Comparison of ENCODE assay signal across 27 mouse cellular contexts in genomic region chr15:97811307-97811706, GRCm38 (mm10). TPM values are rescaled to one million over a fixed set of nuclear protein-coding genes. Genes with fewer than 3 reads are reported as not detected.
DNase-seq lines count a peak whose midpoint lies in the region; ATAC-seq and TF ChIP-seq lines count a peak whose summit lies in the region.
"Had no signal": no experiment of that assay in that cellular context is flagged by ENCODE, and none has a peak within 500 bp of the region (broad histone marks: within the 10 kb centered on the region; RNA-seq: fewer than 3 reads in every experiment).

No protein-coding gene starts in this region.

- peaks cover 45% of the 10 kb centered on the region for H3K36me3 ChIP-seq in forebrain, embryonic 12.5 days (replicated peaks)
- H3K36me3 ChIP-seq in forebrain, embryonic 16.5 days (ENCODE audit: control insufficient read depth, insufficient read depth) = no peaks in the 10 kb centered on the region; the same call in 1 of the 2 replicates
- peaks cover 41% of the 10 kb centered on the region for H3K36me3 ChIP-seq in heart, embryonic 15.5 days

- H3K4me2 ChIP-seq in forebrain, embryonic 12.5 days = no peak overlapping the region
- H3K4me2 ChIP-seq in forebrain, embryonic 16.5 days (ENCODE audit: low read length) = no peak overlapping the region
- H3K4me2 ChIP-seq in heart, embryonic 15.5 days = no peak overlapping the region
- H3K4me2 ChIP-seq: embryonic facial prominence, embryonic 12.5 days; forebrain, embryonic 15.5 days; heart, embryonic 11.5 days; hindbrain, embryonic 13.5 days; liver, embryonic 11.5 days; neural tube, embryonic 12.5 days had no signal

- H3K9me3 ChIP-seq in forebrain, embryonic 12.5 days = no peaks in the 10 kb centered on the region
- H3K9me3 ChIP-seq in forebrain, embryonic 16.5 days (ENCODE audit: control insufficient read depth, low read length) = no peaks in the 10 kb centered on the region
- H3K9me3 ChIP-seq in heart, embryonic 15.5 days (replicated peaks) = no peaks in the 10 kb centered on the region
- H3K9me3 ChIP-seq: embryonic facial prominence, embryonic 12.5 days; forebrain, embryonic 15.5 days; G1E; hindbrain, embryonic 13.5 days; neural tube, embryonic 12.5 days had no signal

- no peak for DNase-seq in heart, adult 9 months (ENCODE audit: low spot score in 2 of 2)
- no peak for DNase-seq in left cerebral cortex, adult 2 months (ENCODE audit: extremely low spot score in 1 of 2, low spot score in 2 of 2)
- DNase-seq in left cerebral cortex, postnatal 4 days = no peak
- DNase-seq in spleen, postnatal 36 days (ENCODE audit: low spot score in 2 of 2) = no peak
- DNase-seq: adrenal gland, postnatal 10 days; B cell, adult 2 months; cerebellum, adult 9-10 months; gastrocnemius, postnatal 36 days; kidney, adult 8-10 months; kidney, postnatal 36 days; liver, postnatal 0 days; retina, postnatal 1 day; right cerebral cortex, postnatal 25 days; spleen, adult 18-20 months had no signal

- H3K27ac ChIP-seq in forebrain, embryonic 12.5 days = no peak overlapping the region
- H3K27ac ChIP-seq in forebrain, embryonic 16.5 days (ENCODE audit: low read length) = no peak overlapping the region
- peak overlapping the region; percentile 60 for H3K27ac ChIP-seq in heart, embryonic 15.5 days
- H3K27ac ChIP-seq in left cerebral cortex, adult 2 months = peak overlapping the region; percentile 67
- H3K27ac ChIP-seq in cortical plate, adult 2 months (ENCODE audit: insufficient read depth, low read length) = peak overlapping the region; percentile 53
- H3K27ac ChIP-seq: embryonic facial prominence, embryonic 12.5 days; macrophage; neural tube, embryonic 12.5 days had no signal

- no peak overlapping the region for H3K4me3 ChIP-seq in forebrain, embryonic 12.5 days (replicated peaks)
- no peak overlapping the region for H3K4me3 ChIP-seq in forebrain, embryonic 16.5 days (replicated peaks; ENCODE audit: low read length)
- no peak overlapping the region for H3K4me3 ChIP-seq in heart, embryonic 15.5 days
- H3K4me3 ChIP-seq in left cerebral cortex, adult 2 months = no peak overlapping the region
- H3K4me3 ChIP-seq in cortical plate, adult 2 months (ENCODE audit: insufficient read depth, low read length) = no peak overlapping the region
- H3K4me3 ChIP-seq: embryonic facial prominence, embryonic 12.5 days; forebrain, embryonic 15.5 days; hindbrain, embryonic 13.5 days; neural tube, embryonic 12.5 days had no signal

- TF ChIP-seq CTCF in left cerebral cortex, adult 2 months (IDR thresholded peaks at IDR 0.05) = no peak
- TF ChIP-seq CTCF in cortical plate, adult 2 months (IDR thresholded peaks at IDR 0.05; ENCODE audit: extremely low read depth, insufficient read depth, low read length) = no peak

- intact Hi-C loops in left cerebral cortex, adult 2 months (cut with DNase I) = loop anchor here (2.0 kb wide), 1 partner anchor 39 kb away; no protein-coding TSS in a partner anchor
- intact Hi-C loops in left cerebral cortex, postnatal 4 days (cut with DNase I) = no loop called here

- H3K4me1 ChIP-seq in forebrain, embryonic 12.5 days = peaks cover 25% of the 10 kb centered on the region
- peaks cover 24% of the 10 kb centered on the region for H3K4me1 ChIP-seq in forebrain, embryonic 16.5 days (replicated peaks; ENCODE audit: control insufficient read depth, insufficient read depth, low read length)
- peaks cover 47% of the 10 kb centered on the region for H3K4me1 ChIP-seq in heart, embryonic 15.5 days (replicated peaks)
- H3K4me1 ChIP-seq in cortical plate, adult 2 months (ENCODE audit: control insufficient read depth, insufficient read depth, low read length) = peaks cover 18% of the 10 kb centered on the region

- H3K27me3 ChIP-seq in forebrain, embryonic 12.5 days = no peaks in the 10 kb centered on the region
- no peaks in the 10 kb centered on the region for H3K27me3 ChIP-seq in forebrain, embryonic 16.5 days (replicated peaks; ENCODE audit: control insufficient read depth, insufficient read depth, low read length)
- no peaks in the 10 kb centered on the region for H3K27me3 ChIP-seq in heart, embryonic 15.5 days
- H3K27me3 ChIP-seq: CH12.LX; embryonic facial prominence, embryonic 12.5 days; forebrain, embryonic 15.5 days; hindbrain, embryonic 13.5 days; neural tube, embryonic 12.5 days had no signal

- TF ChIP-seq POLR2A in cortical plate, adult 2 months (IDR thresholded peaks at IDR 0.05; ENCODE audit: extremely low read depth, insufficient read depth, low read length) = no peak

- 0 out of 2 replicates have a peak overlapping the region, but pooled peaks have one; percentile 26 for H3K9ac ChIP-seq in forebrain, embryonic 12.5 days
- no peak overlapping the region for H3K9ac ChIP-seq in forebrain, embryonic 16.5 days (replicated peaks; ENCODE audit: low read depth, low read length)
- no peak overlapping the region for H3K9ac ChIP-seq in heart, embryonic 15.5 days
- H3K9ac ChIP-seq: embryonic facial prominence, embryonic 12.5 days; forebrain, embryonic 15.5 days; liver, postnatal 0 days had no signal

- 85% methylated on average over 9 of the region's 9 CpGs for WGBS in forebrain, embryonic 12.5 days
- 84% methylated on average over 9 of the region's 9 CpGs for WGBS in forebrain, embryonic 16.5 days
- WGBS in heart, embryonic 15.5 days = 89% methylated on average over 9 of the region's 9 CpGs

- ATAC-seq in forebrain, embryonic 12.5 days (ENCODE audit: low FRiP score) = no peak
- ATAC-seq in forebrain, embryonic 16.5 days = no peak
- no peak for ATAC-seq in heart, embryonic 15.5 days (replicated peaks; ENCODE audit: insufficient number of reproducible peaks, insufficient read depth, low FRiP score, low read depth)
- ATAC-seq: liver, postnatal 0 days had no signal

RNA-seq across cellular contexts. Expression of gene Slc48a1, which starts 33.0 kb away (rescaled TPM):
- polyA plus RNA-seq in forebrain, embryonic 12.5 days (2016; fragmentation: Nextera tagmentation; extraction: Ambion mirVana) = 36.6 and 38.1 TPM in 2 replicates
- 72.9 and 78.2 TPM in 2 replicates for polyA plus RNA-seq in forebrain, embryonic 16.5 days (2015; fragmentation: Nextera tagmentation; extraction: Ambion mirVana)
- polyA plus RNA-seq in heart, embryonic 15.5 days (2015; fragmentation: Nextera tagmentation; extraction: Ambion mirVana) = 64.3 and 76.8 TPM in 2 replicates
- total RNA-seq in left cerebral cortex, adult 2 months (2021) = 100 to 1,000 TPM; 157 to 161 TPM
- total RNA-seq in left cerebral cortex, postnatal 4 days (2021) = 10 to 100 TPM; 81.8 to 84.6 TPM
- polyA plus RNA-seq in cortical plate, adult 2 months (2012; rRNA removed) = 140 and 155 TPM in 2 replicates

RNA-seq across cellular contexts. Expression of gene Hdac7, which starts 33.0 kb away (rescaled TPM):
- 23.7 and 24.1 TPM in 2 replicates for polyA plus RNA-seq in forebrain, embryonic 12.5 days (2016; fragmentation: Nextera tagmentation; extraction: Ambion mirVana)
- polyA plus RNA-seq in forebrain, embryonic 16.5 days (2015; fragmentation: Nextera tagmentation; extraction: Ambion mirVana) = 21.7 and 31.1 TPM in 2 replicates
- polyA plus RNA-seq in heart, embryonic 15.5 days (2015; fragmentation: Nextera tagmentation; extraction: Ambion mirVana) = 20.4 and 34.5 TPM in 2 replicates
- total RNA-seq in left cerebral cortex, adult 2 months (2021) = 10 to 100 TPM; 38.4 to 41.6 TPM
- 10 to 100 TPM; 41.0 to 41.3 TPM for total RNA-seq in left cerebral cortex, postnatal 4 days (2021)
- 64.7 and 73.9 TPM in 2 replicates for polyA plus RNA-seq in cortical plate, adult 2 months (2012; rRNA removed)

RNA-seq across cellular contexts. Expression of gene Rapgef3, which starts 43.5 kb away (rescaled TPM):
- 6.2 and 6.3 TPM in 2 replicates for polyA plus RNA-seq in forebrain, embryonic 12.5 days (2016; fragmentation: Nextera tagmentation; extraction: Ambion mirVana)
- polyA plus RNA-seq in forebrain, embryonic 16.5 days (2015; fragmentation: Nextera tagmentation; extraction: Ambion mirVana) = 8.9 and 13.3 TPM in 2 replicates
- 20.0 and 24.0 TPM in 2 replicates for polyA plus RNA-seq in heart, embryonic 15.5 days (2015; fragmentation: Nextera tagmentation; extraction: Ambion mirVana)
- total RNA-seq in left cerebral cortex, adult 2 months (2021) = 10 to 100 TPM; 46.5 to 50.4 TPM
- total RNA-seq in left cerebral cortex, postnatal 4 days (2021) = 10 to 100 TPM; 21.2 to 24.2 TPM
- polyA plus RNA-seq in cortical plate, adult 2 months (2012; rRNA removed) = 40.2 and 45.9 TPM in 2 replicates

Comparison
In these comparisons a context has a peak if more than half of its experiments do, and no peak if none do; other contexts are left out.
1. H3K27ac ChIP-seq: peak in heart, embryonic 15.5 days (single experiment), left cerebral cortex, adult 2 months (single experiment) and cortical plate, adult 2 months (single experiment); none in forebrain, embryonic 12.5 days (single experiment) and forebrain, embryonic 16.5 days (single experiment).